Mouse (Mus musculus): ENCODE measurements around the gene March2. TPM values are rescaled to one million over a fixed set of nuclear protein-coding genes. Genes with fewer than 3 reads are reported as not detected.
A peak's percentile ranks its signal among the peaks of the same experiment; 100 is the strongest.
"Not testable (repeated sequence)": the region's sequence is repeated elsewhere in the genome, so short reads cannot be mapped to it uniquely, and the experiment has no call there.

The March2 gene
- 10 to 100 TPM; 83.5 to 84.8 TPM for total RNA-seq (2021)
- long read RNA-seq, experiment 1, transcript March2-203 (5 exons, 1,398 nt), result major isoform, 90 of 140 reads
- long read RNA-seq, experiment 1, transcript March2-205 (5 exons, 1,418 nt), result minor isoform, 23 of 140 reads
- long read RNA-seq, experiment 1, partial matches to known transcripts, result 3 of 140 reads
- long read RNA-seq, experiment 1, other reads (novel, unspliced or antisense), result 20 of 140 reads
- long read RNA-seq, experiment 2, transcript March2-205 (5 exons, 1,418 nt), result minor isoform, 16 of 129 reads
- long read RNA-seq, experiment 2, transcript March2-203 (5 exons, 1,398 nt), result major isoform, 78 of 129 reads
- long read RNA-seq, experiment 2, transcript March2-206 (4 exons, 2,566 nt), result minor isoform, 5 of 129 reads
- long read RNA-seq, experiment 2, partial matches to known transcripts, result 1 of 129 reads
- long read RNA-seq, experiment 2, other reads (novel, unspliced or antisense), result 29 of 129 reads

DNA sequence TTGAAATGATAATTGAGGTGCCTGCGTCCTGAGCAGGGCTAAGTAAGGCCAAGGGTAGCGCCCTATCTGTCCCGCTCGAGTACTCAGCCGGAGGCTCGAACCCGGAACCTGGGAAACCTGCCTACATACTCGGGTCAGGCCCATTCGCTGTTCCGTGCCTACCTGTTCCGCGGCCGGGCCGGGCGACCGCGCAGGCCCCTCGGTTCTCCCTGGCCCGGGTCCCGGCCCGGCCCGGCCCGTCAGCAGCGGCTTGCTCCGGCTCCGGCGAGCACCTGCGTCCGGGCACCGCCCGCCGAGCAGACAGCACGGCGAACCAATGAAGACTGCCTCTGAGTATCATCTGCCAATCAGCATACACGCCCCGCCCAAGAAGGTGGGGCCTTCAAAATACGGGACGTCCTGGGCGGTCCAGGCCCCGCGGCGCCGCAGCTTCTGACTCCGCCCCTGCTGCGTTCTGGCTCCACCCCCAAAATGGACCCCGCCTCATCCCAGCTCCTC lies at the start of gene March2:
Gene March2 (minus strand): TSS at position 287 of the 498 bp plus-strand sequence.
- intact Hi-C loops (cut with DNase I), result no loop called here

GRCm38 (mm10) chr17:33766389-33766788 lies 47.9 kb upstream of the March2 start:
- no peak for DNase-seq (ENCODE audit: low spot score in 2 of 2)
- intact Hi-C loops (cut with DNase I), result no loop called here

More for the DNA sequence above, at the start of gene March2:
- peak; percentile 96 to 98 for DNase-seq (ENCODE audit: low spot score in 2 of 2)

DNA sequence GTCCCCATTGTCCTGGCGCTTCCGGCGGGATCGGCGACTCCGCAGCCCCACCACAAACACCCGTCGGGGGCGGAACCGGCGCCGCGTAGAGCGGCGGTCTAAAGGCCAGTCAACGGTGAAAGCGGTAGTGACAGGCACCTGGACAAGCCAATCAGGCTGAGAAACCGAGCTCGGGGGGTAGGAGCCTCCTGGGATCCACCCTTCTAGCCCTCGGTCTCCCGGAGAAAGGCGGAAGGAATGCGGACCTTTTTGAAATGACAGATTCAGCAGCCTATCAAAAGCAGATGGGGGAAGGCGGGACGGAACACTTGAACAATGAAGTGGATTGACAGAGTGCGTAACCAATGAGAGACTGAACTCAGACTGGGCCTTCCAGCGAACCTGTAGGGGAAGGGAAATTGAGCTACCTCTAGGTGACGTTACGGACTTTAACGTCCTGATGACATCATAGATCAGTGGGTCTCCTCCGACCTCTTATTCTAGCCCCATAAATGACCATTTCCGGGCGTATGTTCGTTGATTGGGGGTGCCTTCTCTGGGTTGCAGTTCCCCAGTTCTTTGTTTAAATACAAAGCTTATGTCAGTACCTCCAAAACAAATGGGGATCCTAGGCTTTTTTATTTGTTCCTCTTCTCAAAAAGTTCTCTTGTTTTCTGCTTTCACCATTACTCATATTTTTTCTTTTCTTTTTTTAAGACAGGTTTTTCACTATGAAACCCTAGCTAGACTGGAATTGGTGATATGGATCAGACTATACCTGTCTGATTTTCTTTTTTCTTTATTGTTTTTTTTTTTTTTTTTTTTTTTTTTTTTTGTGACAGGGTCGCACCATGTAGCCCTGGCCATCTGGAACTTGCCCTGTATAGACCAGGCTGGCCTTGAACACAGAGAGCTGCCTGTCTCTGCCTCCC lies 42.0 kb upstream of the March2 start, which contains the start of gene Rab11b:
Gene Rab11b (minus strand): TSS at position 276 of the 911 bp plus-strand sequence.
- intact Hi-C loops (cut with DNase I), result loop anchor here (5.0 kb wide), 1 partner anchor 52 kb away; the partner anchor contains the start of gene Kank3
- peak; percentile 100 for DNase-seq (ENCODE audit: low spot score in 2 of 2)

DNA sequence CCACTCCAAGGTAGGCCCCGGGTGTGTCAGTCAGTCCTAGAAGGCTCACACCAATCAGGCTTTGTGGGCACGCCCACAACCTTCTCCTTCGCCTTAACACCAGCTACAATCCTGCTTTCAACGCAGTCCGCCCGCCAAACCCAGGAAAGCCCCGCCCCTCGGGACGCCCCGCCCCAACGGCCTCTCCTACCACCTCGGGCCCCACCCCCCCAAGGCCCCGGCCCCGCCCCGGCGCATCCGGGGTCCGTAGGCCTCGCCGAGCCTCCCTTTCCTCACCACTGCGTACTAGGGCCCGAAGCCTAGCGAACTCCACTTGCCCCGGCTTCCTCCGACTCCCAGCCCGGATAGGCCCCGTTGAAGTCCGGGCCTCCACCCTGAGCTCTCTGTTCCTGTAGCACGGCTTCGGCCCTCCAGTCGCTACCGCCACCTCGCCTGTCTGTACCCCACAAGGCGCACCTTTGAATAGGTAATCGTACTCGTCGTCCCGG lies 41.3 kb upstream of the March2 start:
- intact Hi-C loops (cut with DNase I), result loop anchor here (5.0 kb wide), 1 partner anchor 52 kb away; the partner anchor contains the start of gene Kank3
- peak; percentile 88 to 91 for DNase-seq (ENCODE audit: low spot score in 2 of 2)

- DNase-seq (ENCODE audit: low spot score in 2 of 2), result no peak
- intact Hi-C loops (cut with DNase I), result no loop called here
Observed at GRCm38 (mm10) chr17:33757231-33757630, 38.8 kb upstream of the March2 start.

- intact Hi-C loops (cut with DNase I), result no loop called here
- no peak for DNase-seq (ENCODE audit: low spot score in 2 of 2)
Observed at GRCm38 (mm10) chr17:33756108-33756790, 37.8 kb upstream of the March2 start.

DNA sequence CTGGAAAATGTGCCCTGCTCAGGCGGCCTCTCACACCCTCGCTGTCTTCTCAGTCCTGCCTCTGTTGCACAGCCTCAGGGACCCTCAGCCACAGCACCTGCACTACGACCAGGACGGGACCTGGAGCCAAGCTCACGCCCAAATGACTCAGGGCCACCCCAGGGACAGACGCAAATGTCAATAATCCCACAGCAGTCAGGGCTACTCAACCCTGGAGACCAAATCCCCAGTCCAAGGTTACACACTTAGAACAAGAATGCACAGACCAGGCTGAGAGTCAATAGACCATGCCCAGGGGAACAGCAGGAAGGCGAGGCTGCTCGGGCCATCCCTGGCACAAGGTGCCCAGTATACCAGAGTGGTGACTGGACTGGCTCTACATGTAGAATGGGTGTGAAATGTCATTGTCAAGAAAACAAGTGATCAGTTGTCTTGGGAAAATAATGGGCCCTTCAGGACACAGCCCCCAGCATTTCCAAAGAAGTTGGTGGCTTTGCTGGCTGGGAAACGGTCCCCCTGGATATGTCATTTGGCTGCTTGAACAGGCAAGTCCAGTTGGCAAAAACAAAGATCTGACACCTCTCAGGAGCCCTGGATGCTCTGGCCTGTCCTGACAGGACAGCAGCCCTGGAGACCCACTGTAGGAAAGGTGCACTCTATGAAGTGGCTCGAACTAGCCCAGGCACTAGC lies 37.1 kb upstream of the March2 start:
- intact Hi-C loops (cut with DNase I), result no loop called here
- DNase-seq (ENCODE audit: low spot score in 2 of 2), result no peak

GRCm38 (mm10) chr17:33754656-33755055 lies 36.2 kb upstream of the March2 start:
- intact Hi-C loops (cut with DNase I), result no loop called here

DNA sequence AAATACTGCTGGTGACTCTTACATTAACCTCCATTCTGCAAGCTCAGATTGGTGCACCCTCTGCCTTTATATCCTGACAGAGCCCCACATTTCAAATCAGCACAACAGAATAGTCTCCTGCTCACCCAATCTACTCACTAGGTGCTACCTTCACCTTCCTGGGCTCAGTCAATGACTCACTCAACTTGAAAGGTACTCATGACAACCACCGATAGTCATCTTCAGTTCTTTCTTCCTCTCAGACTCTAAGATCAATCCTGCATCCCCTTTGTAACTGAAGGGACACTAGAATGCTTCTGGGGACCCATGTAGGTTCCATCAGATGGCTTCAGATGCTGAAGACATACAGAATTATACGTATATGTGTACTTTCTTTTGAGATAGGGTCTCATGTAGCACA lies 33.8 kb upstream of the March2 start:
- no peak for DNase-seq (ENCODE audit: low spot score in 2 of 2)
- intact Hi-C loops (cut with DNase I), result no loop called here

More at GRCm38 (mm10) chr17:33754656-33755055, 36.2 kb upstream of the March2 start:
- no peak for DNase-seq (ENCODE audit: low spot score in 2 of 2)

DNA sequence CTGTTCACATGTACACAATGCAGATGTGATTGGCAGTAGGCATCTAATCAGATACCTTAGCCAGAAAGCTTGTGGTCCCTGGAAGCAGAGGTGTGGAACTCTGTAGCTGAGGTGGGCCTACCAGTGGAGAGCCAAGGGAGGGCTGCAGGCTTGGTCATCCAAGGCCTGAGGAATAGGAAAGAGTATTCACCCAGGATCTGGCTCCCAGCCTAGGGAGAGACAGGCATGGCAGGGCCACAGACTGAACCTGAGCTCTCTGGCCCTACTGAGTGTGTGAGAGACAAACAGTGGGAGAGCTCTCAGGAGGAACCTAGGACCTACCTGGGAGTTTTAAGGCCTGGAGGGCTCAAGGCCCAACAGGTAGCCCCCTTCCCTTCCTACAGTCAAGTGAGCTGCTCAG lies 32.7 kb upstream of the March2 start:
- intact Hi-C loops (cut with DNase I), result no loop called here
- no peak for DNase-seq (ENCODE audit: low spot score in 2 of 2)

DNA sequence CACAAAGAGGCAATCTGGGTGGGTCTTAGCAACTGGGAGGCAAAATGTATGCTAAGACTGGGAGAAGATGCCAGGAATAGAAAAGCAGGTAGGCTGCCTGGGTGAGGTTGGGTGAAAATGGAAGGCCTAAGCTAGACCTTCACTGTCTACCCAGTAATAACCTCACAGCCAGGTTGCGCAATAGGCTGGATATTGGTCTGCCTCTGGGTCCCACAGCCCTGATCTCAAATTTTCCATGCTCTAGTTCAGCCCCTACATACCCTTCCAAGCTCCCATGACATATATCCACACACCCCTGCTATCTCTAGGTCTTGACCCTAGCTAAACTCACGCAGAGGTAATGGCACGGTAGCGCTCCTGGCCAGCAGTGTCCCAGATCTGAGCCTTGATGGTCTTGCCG lies 31.0 kb upstream of the March2 start:
- no peak for DNase-seq (ENCODE audit: low spot score in 2 of 2)
- intact Hi-C loops (cut with DNase I), result no loop called here

- intact Hi-C loops (cut with DNase I), result no loop called here
- DNase-seq (ENCODE audit: low spot score in 2 of 2), result peak in 1 of 2 experiments; percentile 36
Observed at GRCm38 (mm10) chr17:33746011-33746410, 27.5 kb upstream of the March2 start.

DNA sequence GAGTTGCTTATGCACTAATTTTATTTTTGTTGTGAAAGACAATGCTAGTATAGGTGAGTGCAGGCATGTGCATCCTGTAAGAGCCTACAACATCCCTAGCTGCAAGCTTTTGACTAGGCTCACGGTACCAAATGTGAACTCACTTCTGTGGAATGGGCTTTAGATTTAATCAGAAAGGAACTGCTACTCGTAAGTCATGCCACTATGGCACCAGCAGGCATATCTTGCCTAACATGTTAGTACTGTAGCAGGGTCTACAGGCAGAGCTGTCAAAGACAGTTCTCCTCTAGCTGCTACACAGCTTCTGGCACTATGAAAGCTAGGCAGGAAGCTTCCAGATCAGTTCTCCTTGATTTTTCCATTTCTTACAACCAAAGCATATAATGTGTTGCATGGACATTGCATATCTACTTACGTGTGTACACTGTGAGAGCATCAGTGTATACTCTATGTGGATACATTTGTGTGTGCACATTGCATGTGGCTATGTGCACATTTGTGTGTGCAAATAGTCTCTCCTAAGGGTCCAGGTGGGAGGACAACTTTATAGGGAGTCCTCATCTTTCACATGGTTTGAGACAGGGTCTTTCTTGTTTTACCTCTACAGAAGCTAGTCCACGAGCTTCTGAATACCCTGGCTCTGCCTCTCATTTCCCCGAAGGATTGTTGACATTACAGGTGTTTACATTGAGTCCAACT lies 26.4 kb upstream of the March2 start:
- intact Hi-C loops (cut with DNase I), result no loop called here
- DNase-seq (ENCODE audit: low spot score in 2 of 2), result no peak

- intact Hi-C loops (cut with DNase I), result no loop called here
- no peak for DNase-seq (ENCODE audit: low spot score in 2 of 2)
Observed at GRCm38 (mm10) chr17:33742420-33742819, 23.9 kb upstream of the March2 start.

DNA sequence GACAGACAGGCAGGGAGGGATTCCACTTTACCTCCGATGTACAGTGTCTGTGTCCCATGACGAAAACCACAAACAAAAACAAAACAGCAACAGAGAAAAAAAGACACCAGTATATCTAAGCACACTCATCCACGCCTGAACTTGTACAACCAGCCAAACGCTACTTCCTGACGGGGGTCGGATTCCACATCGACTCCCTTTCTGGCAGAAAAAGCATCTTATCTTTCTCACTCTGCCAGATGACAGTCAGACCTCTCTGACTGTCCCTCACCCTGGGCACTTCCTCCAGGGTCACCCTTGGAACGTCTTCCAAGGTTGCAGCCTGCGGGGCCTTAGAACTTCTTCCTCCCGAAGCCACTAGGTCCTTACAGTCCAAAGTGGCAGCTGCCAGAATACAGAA lies 15.1 kb upstream of the March2 start:
- intact Hi-C loops (cut with DNase I), result not testable (repeated sequence)

GRCm38 (mm10) chr17:33732556-33733083 lies 14.2 kb upstream of the March2 start:
- DNase-seq (ENCODE audit: low spot score in 2 of 2); intact Hi-C loops (cut with DNase I): not testable (repeated sequence)

More for the DNA sequence above, 15.1 kb upstream of the March2 start:
- DNase-seq (ENCODE audit: low spot score in 2 of 2), result not testable (repeated sequence)

DNA sequence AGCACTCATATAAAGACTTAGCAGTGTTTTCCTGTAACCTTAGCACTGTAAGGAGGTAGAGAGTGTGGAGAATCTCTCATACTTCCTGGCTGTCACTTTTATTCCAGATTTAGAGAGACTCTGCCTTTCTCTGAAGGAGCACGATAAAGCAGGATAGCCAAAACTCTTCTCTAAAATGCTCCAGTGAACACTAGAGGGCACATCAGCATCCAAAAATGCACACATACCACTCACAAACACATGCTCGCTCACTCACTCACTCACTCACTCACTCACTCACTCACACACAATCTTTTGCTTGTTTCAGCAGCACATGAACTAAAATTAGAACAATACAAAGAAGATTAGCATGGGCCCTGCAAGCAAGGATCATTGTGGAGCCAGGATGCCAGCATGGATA lies 10.7 kb upstream of the March2 start:
- intact Hi-C loops (cut with DNase I), result loop anchor here (5.0 kb wide), 1 partner anchor 73 kb away; no protein-coding TSS in a partner anchor
- no peak for DNase-seq (ENCODE audit: low spot score in 2 of 2)

All from left cerebral cortex, postnatal 14 days (tissue).